8 mouse cellular contexts compared by ENCODE assay signal in genomic region chr9:56634406-56635120, GRCm38 (mm10).
DNase-seq lines count a peak whose midpoint lies in the region; ATAC-seq and TF ChIP-seq lines count a peak whose summit lies in the region.

No protein-coding gene starts in this region.

- TF ChIP-seq EP300 in liver, postnatal 0 days (IDR thresholded peaks at IDR 0.05; ENCODE audit: low read depth) = no peak

- H3K4me1 ChIP-seq in brown adipose tissue, adult 24 weeks (ENCODE audit: control insufficient read depth, insufficient read depth, insufficient read length, low read length) = no peaks in the 10 kb centered on the region
- peaks cover 18% of the 10 kb centered on the region for H3K4me1 ChIP-seq in heart, embryonic 16.5 days (ENCODE audit: control insufficient read depth, insufficient read depth, low read length)
- H3K4me1 ChIP-seq in liver, postnatal 0 days (ENCODE audit: insufficient read depth) = peaks cover 7% of the 10 kb centered on the region; the same call in 1 of the 2 replicates

- intact Hi-C loops in gastrocnemius, adult 2 months (cut with DNase I) = loop anchor here (5.0 to 10.0 kb wide), 4 partner anchors 78 to 430 kb away; no protein-coding TSS in a partner anchor

- H3K36me3 ChIP-seq in heart, embryonic 16.5 days (ENCODE audit: control insufficient read depth, insufficient read depth) = no peaks in the 10 kb centered on the region
- H3K36me3 ChIP-seq in liver, postnatal 0 days (replicated peaks; ENCODE audit: insufficient read depth, low read length) = no peaks in the 10 kb centered on the region

- H3K27me3 ChIP-seq in heart, embryonic 16.5 days (ENCODE audit: control insufficient read depth, insufficient read depth, low read length) = peaks cover 47% of the 10 kb centered on the region
- peaks cover 51% of the 10 kb centered on the region for H3K27me3 ChIP-seq in liver, postnatal 0 days (ENCODE audit: insufficient read depth, low read length)

- no peak for ATAC-seq in heart, embryonic 16.5 days (replicated peaks; ENCODE audit: extremely low read depth, insufficient read depth, low FRiP score)
- no peak for ATAC-seq in liver, postnatal 0 days

- no peak overlapping the region for H3K27ac ChIP-seq in gastrocnemius, adult 2 months
- no peak overlapping the region for H3K27ac ChIP-seq in brown adipose tissue, adult 24 weeks (replicated peaks; ENCODE audit: low read depth, low read length)
- no peak overlapping the region for H3K27ac ChIP-seq in heart, embryonic 16.5 days (ENCODE audit: low read length)
- no peak overlapping the region for H3K27ac ChIP-seq in liver, postnatal 0 days (ENCODE audit: low read depth)

- H3K9ac ChIP-seq in heart, embryonic 16.5 days (ENCODE audit: low read length) = peak overlapping the region; percentile 76
- no peak overlapping the region for H3K9ac ChIP-seq in liver, postnatal 0 days (replicated peaks)

- no peaks in the 10 kb centered on the region for H3K9me3 ChIP-seq in heart, embryonic 16.5 days (replicated peaks; ENCODE audit: control insufficient read depth, low read length)
- no peaks in the 10 kb centered on the region for H3K9me3 ChIP-seq in liver, postnatal 0 days (ENCODE audit: low read length)

- peak overlapping the region; percentile 94 for H3K4me2 ChIP-seq in heart, embryonic 16.5 days (ENCODE audit: low read depth, low read length)
- H3K4me2 ChIP-seq in liver, postnatal 0 days (ENCODE audit: low read depth, low read length) = peak overlapping the region; percentile 79

- no peak for DNase-seq in gastrocnemius, adult 2 months
- no peak for DNase-seq in gastrocnemius, adult 18-20 months (ENCODE audit: low spot score)
- no peak for DNase-seq in liver, postnatal 0 days
- DNase-seq in yolk sac, embryonic 10.5 days (ENCODE audit: low spot score) = no peak
- DNase-seq in testis, postnatal 10 days (ENCODE audit: low spot score) = no peak
- no peak for DNase-seq in lung, postnatal 25 days (ENCODE audit: low spot score)

- no peak for TF ChIP-seq CTCF in gastrocnemius, adult 2 months (IDR thresholded peaks at IDR 0.05)
- no peak for TF ChIP-seq CTCF in liver, postnatal 0 days (IDR thresholded peaks at IDR 0.05; ENCODE audit: low read depth)

- WGBS in heart, embryonic 16.5 days = 0% methylated on average over 23 of the region's 25 CpGs
- WGBS in liver, postnatal 0 days (ENCODE audit: insufficient replicate concordance) = 6% methylated on average over 25 of the region's 25 CpGs

- peak overlapping the region; percentile 78 for H3K4me3 ChIP-seq in gastrocnemius, adult 2 months
- H3K4me3 ChIP-seq in brown adipose tissue, adult 24 weeks (ENCODE audit: insufficient read depth, low read depth, low read length) = peak overlapping the region; percentile 59; the same call in 1 of the 2 replicates
- peak overlapping the region; percentile 64 for H3K4me3 ChIP-seq in heart, embryonic 16.5 days (ENCODE audit: low read length)
- peak overlapping the region; percentile 52 for H3K4me3 ChIP-seq in liver, postnatal 0 days (ENCODE audit: low read depth, low read length)
